17 mouse cellular contexts compared by ENCODE assay signal in the genomic region with DNA sequence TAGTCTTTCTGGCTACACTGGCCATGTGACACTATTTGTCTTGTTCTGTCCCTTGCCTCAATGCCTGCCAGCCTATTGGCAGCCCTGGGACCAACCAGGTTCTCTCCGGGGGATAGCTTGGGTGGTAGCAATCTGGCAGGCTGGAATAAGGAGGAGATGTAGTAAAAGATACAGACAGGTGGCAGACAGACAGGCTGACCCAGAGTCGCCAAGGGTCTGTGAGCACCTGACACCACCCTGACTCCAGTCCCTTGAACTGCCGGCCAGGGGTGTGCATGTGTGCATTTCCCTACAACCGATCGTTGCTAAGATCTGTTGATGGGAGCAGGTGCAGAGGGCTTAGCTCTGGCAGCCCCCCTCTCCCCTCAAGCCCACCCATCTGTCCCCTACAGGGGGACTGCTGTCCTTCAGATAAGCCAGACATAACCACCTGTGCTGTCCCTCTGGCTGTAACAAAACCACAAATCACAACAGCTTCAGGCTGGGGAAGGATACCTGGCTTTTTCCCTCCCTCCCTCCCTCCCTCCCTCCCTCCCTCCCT. TPM values are rescaled to one million over a fixed set of nuclear protein-coding genes. Genes with fewer than 3 reads are reported as not detected.
DNase-seq lines count a peak whose midpoint lies in the region; ATAC-seq and TF ChIP-seq lines count a peak whose summit lies in the region.
"Had no signal": no experiment of that assay in that cellular context is flagged by ENCODE, and none has a peak within 500 bp of the region (broad histone marks: within the 10 kb centered on the region; RNA-seq: fewer than 3 reads in every experiment).

No protein-coding gene starts in this region.

- TF ChIP-seq POLR2A in cortical plate, adult 2 months (IDR thresholded peaks at IDR 0.05; ENCODE audit: extremely low read depth, insufficient read depth, low read length) = no peak

- TF ChIP-seq CTCF in cortical plate, adult 2 months (IDR thresholded peaks at IDR 0.05; ENCODE audit: extremely low read depth, insufficient read depth, low read length) = no peak

- no peak overlapping the region for H3K4me3 ChIP-seq in heart, embryonic 10.5 days
- H3K4me3 ChIP-seq in limb, embryonic 13.5 days = no peak overlapping the region
- no peak overlapping the region for H3K4me3 ChIP-seq in limb, embryonic 10.5 days
- H3K4me3 ChIP-seq in cortical plate, adult 2 months (ENCODE audit: insufficient read depth, low read length) = no peak overlapping the region
- H3K4me3 ChIP-seq in forebrain, embryonic 15.5 days = no peak overlapping the region
- H3K4me3 ChIP-seq: erythroblast, embryonic 14.5 days; heart, adult 2 months; heart, embryonic 15.5 days; intestine, embryonic 15.5 days; stomach, embryonic 15.5 days had no signal

- peaks cover 63% of the 10 kb centered on the region for H3K36me3 ChIP-seq in heart, embryonic 10.5 days
- H3K36me3 ChIP-seq in limb, embryonic 13.5 days = peaks cover 79% of the 10 kb centered on the region
- H3K36me3 ChIP-seq in limb, embryonic 10.5 days = peaks cover 96% of the 10 kb centered on the region
- H3K36me3 ChIP-seq in forebrain, embryonic 15.5 days = peaks cover 46% of the 10 kb centered on the region

- no peak overlapping the region for H3K9ac ChIP-seq in limb, embryonic 13.5 days
- H3K9ac ChIP-seq in forebrain, embryonic 15.5 days (replicated peaks) = no peak overlapping the region
- H3K9ac ChIP-seq: heart, embryonic 15.5 days; intestine, embryonic 15.5 days; stomach, embryonic 15.5 days had no signal

- H3K4me1 ChIP-seq in heart, embryonic 10.5 days = 0 out of 2 replicates have a peak, but pooled peaks cover 5% of the 10 kb centered on the region
- H3K4me1 ChIP-seq in limb, embryonic 13.5 days = no peaks in the 10 kb centered on the region
- H3K4me1 ChIP-seq in limb, embryonic 10.5 days = no peaks in the 10 kb centered on the region; the same call in 1 of the 2 replicates
- peaks cover 5% of the 10 kb centered on the region for H3K4me1 ChIP-seq in cortical plate, adult 2 months (ENCODE audit: control insufficient read depth, insufficient read depth, low read length)
- peaks cover 31% of the 10 kb centered on the region for H3K4me1 ChIP-seq in forebrain, embryonic 15.5 days
- H3K4me1 ChIP-seq: stomach, embryonic 15.5 days had no signal

- WGBS in heart, embryonic 10.5 days = 75% methylated on average over 5 of the region's 5 CpGs
- WGBS in limb, embryonic 13.5 days = 73% methylated on average over 5 of the region's 5 CpGs
- WGBS in limb, embryonic 10.5 days = 82% methylated on average over 5 of the region's 5 CpGs
- 50% methylated on average over 5 of the region's 5 CpGs for WGBS in forebrain, embryonic 15.5 days

- no peak for DNase-seq in heart, embryonic 10.5 days (ENCODE audit: low spot score)
- no peak for DNase-seq in heart, adult 11 months
- no peak for DNase-seq in limb, embryonic 10.5 days (ENCODE audit: low spot score)
- no peak for DNase-seq in adrenal gland, postnatal 36 days
- DNase-seq in gastrocnemius, adult 18-20 months (ENCODE audit: low spot score) = no peak

- H3K4me2 ChIP-seq in limb, embryonic 13.5 days (replicated peaks) = no peak overlapping the region
- H3K4me2 ChIP-seq in forebrain, embryonic 15.5 days (replicated peaks) = no peak overlapping the region
- H3K4me2 ChIP-seq: heart, embryonic 15.5 days; intestine, embryonic 15.5 days; stomach, embryonic 15.5 days had no signal

- no peaks in the 10 kb centered on the region for H3K9me3 ChIP-seq in heart, embryonic 10.5 days
- H3K9me3 ChIP-seq in limb, embryonic 13.5 days = no peaks in the 10 kb centered on the region; the same call in 1 of the 2 replicates
- H3K9me3 ChIP-seq in limb, embryonic 10.5 days (replicated peaks) = no peaks in the 10 kb centered on the region
- no peaks in the 10 kb centered on the region for H3K9me3 ChIP-seq in forebrain, embryonic 15.5 days
- H3K9me3 ChIP-seq: heart, embryonic 15.5 days; intestine, embryonic 15.5 days; stomach, embryonic 15.5 days had no signal

- no peaks in the 10 kb centered on the region for H3K27me3 ChIP-seq in heart, embryonic 10.5 days (ENCODE audit: insufficient read depth, poor library complexity, severe bottlenecking)
- H3K27me3 ChIP-seq in limb, embryonic 13.5 days = no peaks in the 10 kb centered on the region
- H3K27me3 ChIP-seq in limb, embryonic 10.5 days (ENCODE audit: low read depth, poor library complexity, severe bottlenecking) = no peaks in the 10 kb centered on the region
- no peaks in the 10 kb centered on the region for H3K27me3 ChIP-seq in forebrain, embryonic 15.5 days
- H3K27me3 ChIP-seq: heart, embryonic 15.5 days; intestine, embryonic 15.5 days; stomach, embryonic 15.5 days had no signal

- 0 out of 2 replicates have a peak overlapping the region, but pooled peaks have one; percentile 19 for H3K27ac ChIP-seq in heart, embryonic 10.5 days
- H3K27ac ChIP-seq in limb, embryonic 13.5 days = no peak overlapping the region
- no peak overlapping the region for H3K27ac ChIP-seq in limb, embryonic 10.5 days
- peak overlapping the region; percentile 8; the same call in 1 of the 2 replicates for H3K27ac ChIP-seq in cortical plate, adult 2 months (ENCODE audit: insufficient read depth, low read length)
- H3K27ac ChIP-seq in forebrain, embryonic 15.5 days (replicated peaks) = peak overlapping the region; percentile 38
- H3K27ac ChIP-seq: heart, embryonic 15.5 days; intestine, embryonic 15.5 days; stomach, embryonic 15.5 days had no signal

- ATAC-seq in limb, embryonic 13.5 days (ENCODE audit: low FRiP score, low read depth) = peak; percentile 55
- ATAC-seq in forebrain, embryonic 15.5 days (replicated peaks) = no peak

RNA-seq across cellular contexts. Expression of gene Clip2, which starts 44.3 kb away (rescaled TPM):
- polyA plus RNA-seq in heart, embryonic 10.5 days (2016; fragmentation: Nextera tagmentation; extraction: Ambion mirVana) = 2.1 TPM in 2 replicates
- 5.5 and 5.7 TPM in 2 replicates for polyA plus RNA-seq in limb, embryonic 13.5 days (2015; fragmentation: Nextera tagmentation; extraction: Ambion mirVana)
- polyA plus RNA-seq in limb, embryonic 10.5 days (2016; fragmentation: Nextera tagmentation; extraction: Ambion mirVana) = 5.9 and 7.1 TPM in 2 replicates
- polyA plus RNA-seq in cortical plate, adult 2 months (2012; rRNA removed) = 74.1 and 77.0 TPM in 2 replicates
- polyA plus RNA-seq in forebrain, embryonic 15.5 days (2015; fragmentation: Nextera tagmentation; extraction: Ambion mirVana) = 14.7 and 15.0 TPM in 2 replicates
- 10 to 100 TPM; 15.1 to 21.0 TPM for total RNA-seq in adrenal gland, postnatal 36 days (2021)
- 1 to 10 TPM; 1.7 to 3.0 TPM for total RNA-seq in gastrocnemius, adult 18-20 months (2021)

RNA-seq across cellular contexts. Expression of gene Gtf2ird1, which starts 51.4 kb away (rescaled TPM):
- 64.1 and 74.8 TPM in 2 replicates for polyA plus RNA-seq in heart, embryonic 10.5 days (2016; fragmentation: Nextera tagmentation; extraction: Ambion mirVana)
- polyA plus RNA-seq in limb, embryonic 13.5 days (2015; fragmentation: Nextera tagmentation; extraction: Ambion mirVana) = 137 and 141 TPM in 2 replicates
- polyA plus RNA-seq in limb, embryonic 10.5 days (2016; fragmentation: Nextera tagmentation; extraction: Ambion mirVana) = 131 and 153 TPM in 2 replicates
- polyA plus RNA-seq in cortical plate, adult 2 months (2012; rRNA removed) = 31.2 and 31.9 TPM in 2 replicates
- polyA plus RNA-seq in forebrain, embryonic 15.5 days (2015; fragmentation: Nextera tagmentation; extraction: Ambion mirVana) = 89.7 and 93.3 TPM in 2 replicates
- total RNA-seq in adrenal gland, postnatal 36 days (2021) = 10 to 100 TPM; 44.4 to 59.1 TPM
- 10 to 100 TPM; 10.9 to 19.9 TPM for total RNA-seq in gastrocnemius, adult 18-20 months (2021)

RNA-seq across cellular contexts. Expression of gene Syna, which starts 52.0 kb away (rescaled TPM):
- polyA plus RNA-seq in heart, embryonic 10.5 days (2016; fragmentation: Nextera tagmentation; extraction: Ambion mirVana) = not detected in 2 replicates
- polyA plus RNA-seq in limb, embryonic 13.5 days (2015; fragmentation: Nextera tagmentation; extraction: Ambion mirVana) = 0.18 and 0.20 TPM in 2 replicates
- 0.06 and 0.08 TPM in 2 replicates for polyA plus RNA-seq in limb, embryonic 10.5 days (2016; fragmentation: Nextera tagmentation; extraction: Ambion mirVana)
- polyA plus RNA-seq in cortical plate, adult 2 months (2012; rRNA removed) = 0.06 and 0.49 TPM in 2 replicates
- polyA plus RNA-seq in forebrain, embryonic 15.5 days (2015; fragmentation: Nextera tagmentation; extraction: Ambion mirVana) = 0.36 and 0.59 TPM in 2 replicates
- not detected for total RNA-seq in adrenal gland, postnatal 36 days (2021)
- total RNA-seq in gastrocnemius, adult 18-20 months (2021) = not detected
- total RNA-seq: adrenal gland, adult 18-20 months; heart, adult 2 months; hematopoietic stem cell, adult 5-6 weeks; liver, adult 2 months; megakaryocyte-erythroid progenitor cell, adult 5-6 weeks had no signal
- polyA plus RNA-seq: erythroblast, embryonic 14.5 days; heart, adult 2 months; liver, adult 2 months had no signal

Comparison
In these comparisons a context has a peak if more than half of its experiments do, and no peak if none do; other contexts are left out.
1. H3K27ac ChIP-seq: peak in heart, embryonic 10.5 days (single experiment), cortical plate, adult 2 months (single experiment) and forebrain, embryonic 15.5 days (single experiment); none in limb, embryonic 13.5 days (single experiment) and limb, embryonic 10.5 days (single experiment).